Mouse (Mus musculus): ENCODE results near the gene AC124502.3.
"Not testable (repeated sequence)": the region's sequence is repeated elsewhere in the genome, so short reads cannot be mapped to it uniquely, and the experiment has no call there.

Gene AC124502.3

GRCm38 (mm10) chr19:5038709-5039156 lies at the start of gene AC124502.3, which contains the start of gene B4gat1:
Gene AC124502.3 (plus strand): TSS chr19:5038891.
Gene B4gat1 (plus strand): TSS chr19:5038826.
- DNase-seq (ENCODE audit: low read depth, low spot score), result peak; percentile 82

GRCm38 (mm10) chr19:4989013-4989412 lies 49.7 kb upstream of the AC124502.3 start:
- peak; percentile 85 for DNase-seq (ENCODE audit: low read depth, low spot score)

GRCm38 (mm10) chr19:4989434-4990255 lies 49.0 kb upstream of the AC124502.3 start:
- DNase-seq (ENCODE audit: low read depth, low spot score), result no peak

- DNase-seq (ENCODE audit: low read depth, low spot score), result no peak
These were observed 48.5 kb upstream of the AC124502.3 start, which contains the start of gene Npas4 for GRCm38 (mm10) chr19:4990256-4990625. Gene Npas4 (minus strand): TSS chr19:4990316.

GRCm38 (mm10) chr19:4990716-4991115 lies 48.0 kb upstream of the AC124502.3 start:
- no peak for DNase-seq (ENCODE audit: low read depth, low spot score)

GRCm38 (mm10) chr19:4992371-4992770 lies 46.3 kb upstream of the AC124502.3 start:
- DNase-seq (ENCODE audit: low read depth, low spot score), result peak; percentile 23

- peak; percentile 83 for DNase-seq (ENCODE audit: low read depth, low spot score)
These were observed 45.8 kb upstream of the AC124502.3 start for GRCm38 (mm10) chr19:4992904-4993303.

GRCm38 (mm10) chr19:4994043-4994442 lies 44.6 kb upstream of the AC124502.3 start:
- DNase-seq (ENCODE audit: low read depth, low spot score), result no peak

- DNase-seq (ENCODE audit: low read depth, low spot score), result no peak
These were observed 39.1 kb upstream of the AC124502.3 start for GRCm38 (mm10) chr19:4999445-5000140.

GRCm38 (mm10) chr19:5001666-5002406 lies 36.9 kb upstream of the AC124502.3 start:
- peak; percentile 54 for DNase-seq (ENCODE audit: low read depth, low spot score)

GRCm38 (mm10) chr19:5003644-5004043 lies 35.0 kb upstream of the AC124502.3 start:
- not testable (repeated sequence) for DNase-seq (ENCODE audit: low read depth, low spot score)

GRCm38 (mm10) chr19:5004925-5005324 lies 33.8 kb upstream of the AC124502.3 start:
- no peak for DNase-seq (ENCODE audit: low read depth, low spot score)

- no peak for DNase-seq (ENCODE audit: low read depth, low spot score)
These were observed 25.6 kb upstream of the AC124502.3 start for GRCm38 (mm10) chr19:5013138-5013537.

GRCm38 (mm10) chr19:5014961-5015398 lies 23.7 kb upstream of the AC124502.3 start:
- DNase-seq (ENCODE audit: low read depth, low spot score), result no peak

- DNase-seq (ENCODE audit: low read depth, low spot score), result no peak
These were observed 22.4 kb upstream of the AC124502.3 start for GRCm38 (mm10) chr19:5016221-5016742.

- DNase-seq (ENCODE audit: low read depth, low spot score), result no peak
These were observed 21.9 kb upstream of the AC124502.3 start for GRCm38 (mm10) chr19:5016782-5017181.

- no peak for DNase-seq (ENCODE audit: low read depth, low spot score)
These were observed 21.1 kb upstream of the AC124502.3 start for GRCm38 (mm10) chr19:5017611-5018010.

- no peak for DNase-seq (ENCODE audit: low read depth, low spot score)
These were observed 20.5 kb upstream of the AC124502.3 start for GRCm38 (mm10) chr19:5018191-5018590.

GRCm38 (mm10) chr19:5021416-5021815 lies 17.3 kb upstream of the AC124502.3 start:
- DNase-seq (ENCODE audit: low read depth, low spot score), result no peak

GRCm38 (mm10) chr19:5023621-5024479 lies 14.8 kb upstream of the AC124502.3 start, which contains the start of gene Slc29a2:
Gene Slc29a2 (plus strand): TSS chr19:5023860.
- DNase-seq (ENCODE audit: low read depth, low spot score), result peak; percentile 84

Data from skeletal muscle tissue, adult 2 months (tissue).